Mouse (Mus musculus) kidney, embryonic 16.5 days (tissue): ENCODE data around the gene Olfr450. TPM values are rescaled to one million over a fixed set of nuclear protein-coding genes. Genes with fewer than 3 reads are reported as not detected.
A peak's percentile ranks its signal among the peaks of the same experiment; 100 is the strongest.

Experiments used
- ATAC-seq: fragments of 200-750 bp; cut with Nextera tagmentation; 2 replicates; pipeline ENCODE4 v1.8.0; 2017; ENCODE audit warnings: moderate TSS enrichment; ENCODE audit not compliant: low FRiP score, low TSS enrichment
- H3K27ac ChIP-seq: fragments of 300-500 bp; sonication (generic); 2 replicates; pipeline ENCODE4 v1.5.1; 2014; ENCODE audit warnings: low read length
- H3K27me3 ChIP-seq: fragments of 300-500 bp; sonication (generic); 2 replicates; pipeline ENCODE4 v1.6.1; 2014; ENCODE audit warnings: low read length, control low read depth, mixed read lengths; ENCODE audit not compliant: insufficient read depth
- H3K36me3 ChIP-seq: fragments of 300-500 bp; sonication (generic); 2 replicates; pipeline ENCODE4 v1.6.1; 2014; ENCODE audit warnings: low read length, control low read depth, mixed read lengths; ENCODE audit not compliant: insufficient read depth
- H3K4me1 ChIP-seq: fragments of 300-500 bp; sonication (generic); 2 replicates; pipeline ENCODE4 v1.6.1; 2014; ENCODE audit warnings: low read length, control low read depth, mixed read lengths; ENCODE audit not compliant: insufficient read depth
- H3K4me2 ChIP-seq: fragments of 300-500 bp; sonication (generic); replicated peaks from 2 replicates; pipeline ENCODE4 v1.6.1; 2014; ENCODE audit warnings: low read depth, low read length
- H3K4me3 ChIP-seq: fragments of 300-500 bp; sonication (generic); 2 replicates; pipeline ENCODE4 v1.5.1; 2014; ENCODE audit warnings: mild to moderate bottlenecking, low read length
- H3K9ac ChIP-seq: fragments of 300-500 bp; sonication (generic); replicated peaks from 2 replicates; pipeline ENCODE4 v1.6.1; 2014; ENCODE audit warnings: low read length
- H3K9me3 ChIP-seq: fragments of 300-500 bp; sonication (generic); 2 replicates; pipeline ENCODE4 v1.6.1; 2016; ENCODE audit warnings: low read length, control low read depth
- WGBS: fragments of 180-500 bp; shearing (Covaris S2); extraction: QIAGEN DNeasy Blood & Tissue Kit; methylation state at CpG from one replicate; pipeline ENCODE4 v1.1.7; 2014; 5-methylcytosine and 5-hydroxymethylcytosine counted together
- polyA plus RNA-seq: library from polyadenylated mRNA; unstranded; fragments of >200 nt; fragmentation: Nextera tagmentation; extraction: Ambion mirVana; gene quantifications from 2 replicates; pipeline ENCODE4 v1.2.1, GENCODE M21; 2015

Gene Olfr450
- polyA plus RNA-seq, result not detected in 2 replicates

- Histone ChIP-seq H3K9ac (no peak within 1 kb of the TSS), H3K36me3 (no peaks in the 10 kb centered on the region), H3K4me3 (no peak within 1 kb of the TSS), H3K27ac (no peak within 1 kb of the TSS), H3K9me3 (no peaks in the 10 kb centered on the region), H3K4me2 (no peak within 1 kb of the TSS), H3K4me1 (no peaks in the 10 kb centered on the region), H3K27me3 (no peaks in the 10 kb centered on the region)
- no peak for ATAC-seq
- WGBS, result 88% methylated on average over 1 of the region's 1 CpGs
These were observed at the start of gene Olfr450 for GRCm38 (mm10) chr6:42811639-42812038. Gene Olfr450, plus strand, starts transcription at chr6:42811939.

- no peaks in the 10 kb centered on the region for H3K9me3 ChIP-seq
- H3K4me1 ChIP-seq, result no peaks in the 10 kb centered on the region
- H3K27me3 ChIP-seq, result no peaks in the 10 kb centered on the region
- H3K36me3 ChIP-seq, result no peaks in the 10 kb centered on the region
- H3K27ac ChIP-seq, result no peak overlapping the region
- no peak overlapping the region for H3K4me2 ChIP-seq
- H3K4me3 ChIP-seq, result no peak overlapping the region
- 90% methylated on average over 1 of the region's 1 CpGs for WGBS
- no peak overlapping the region for H3K9ac ChIP-seq
- ATAC-seq, result no peak
These were observed 34.7 kb upstream of the Olfr450 start for GRCm38 (mm10) chr6:42777066-42777465.

DNA sequence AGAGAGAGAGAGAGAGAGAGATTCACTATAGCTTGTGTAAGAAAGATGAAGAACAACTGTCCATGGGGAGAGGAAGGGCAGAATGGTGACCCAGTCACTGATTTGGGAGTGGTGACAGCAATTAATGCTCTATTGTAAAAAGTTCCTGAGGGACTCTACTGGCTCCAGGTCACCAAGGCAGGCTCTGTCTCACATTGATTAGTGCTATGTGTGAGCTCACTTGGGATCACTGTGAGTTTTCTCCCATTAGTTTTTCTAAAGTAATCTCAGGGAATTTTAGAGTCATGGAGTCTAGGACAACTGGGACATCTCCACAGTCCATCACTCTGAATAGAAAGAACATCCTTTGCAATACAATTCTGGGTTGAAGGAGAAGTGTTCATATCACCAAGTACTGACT, 26.9 kb upstream of the Olfr450 start, which contains the start of gene Olfr452:
Olfr452 (plus strand) TSS at position 301 of the 400 bp plus-strand sequence.
- no peaks in the 10 kb centered on the region for H3K36me3 ChIP-seq
- H3K4me2 ChIP-seq, result no peak within 1 kb of the TSS
- no peak for ATAC-seq
- no peak within 1 kb of the TSS for H3K9ac ChIP-seq
- no peaks in the 10 kb centered on the region for H3K27me3 ChIP-seq
- no peaks in the 10 kb centered on the region for H3K9me3 ChIP-seq
- no peaks in the 10 kb centered on the region for H3K4me1 ChIP-seq
- H3K4me3 ChIP-seq, result no peak within 1 kb of the TSS
- no peak within 1 kb of the TSS for H3K27ac ChIP-seq

GRCm38 (mm10) chr6:42790247-42790948, 21.3 kb upstream of the Olfr450 start:
- no peak overlapping the region for H3K27ac ChIP-seq
- no peaks in the 10 kb centered on the region for H3K4me1 ChIP-seq
- no peaks in the 10 kb centered on the region for H3K9me3 ChIP-seq
- H3K4me2 ChIP-seq, result no peak overlapping the region
- H3K36me3 ChIP-seq, result no peaks in the 10 kb centered on the region
- 41% methylated on average over 4 of the region's 4 CpGs for WGBS
- 0 out of 2 replicates have a peak, but pooled peaks have one; percentile 51 for ATAC-seq
- no peak overlapping the region for H3K9ac ChIP-seq
- H3K27me3 ChIP-seq, result no peaks in the 10 kb centered on the region
- H3K4me3 ChIP-seq, result no peak overlapping the region

DNA sequence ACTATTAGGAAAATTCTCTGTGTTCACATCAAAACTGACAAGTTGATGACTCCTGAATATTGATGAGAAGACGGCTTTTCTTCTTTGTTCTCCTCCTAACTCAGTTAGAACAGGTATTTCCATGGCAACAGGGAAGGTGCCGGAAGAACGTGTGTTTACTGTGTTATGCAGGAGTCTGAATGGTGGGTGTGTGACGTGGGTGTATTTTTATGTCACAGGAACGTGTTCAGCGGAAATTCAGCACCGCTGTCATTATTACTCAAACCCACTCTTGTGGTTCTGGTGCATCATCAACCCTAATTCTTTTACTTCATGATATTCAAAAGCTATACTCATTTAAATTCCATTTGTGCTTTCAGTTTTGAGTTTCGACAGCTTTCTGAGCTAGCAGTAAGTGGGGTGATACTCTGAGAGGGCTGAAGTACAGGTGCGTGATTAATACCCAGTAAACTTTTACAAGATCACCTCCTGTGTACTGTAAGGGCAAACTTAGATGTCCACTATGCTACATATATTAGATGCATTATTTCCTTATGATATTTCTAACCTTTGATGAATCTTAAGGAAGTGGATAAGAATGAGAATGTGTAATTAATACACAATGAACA, 20.7 kb upstream of the Olfr450 start:
- no peak for ATAC-seq
- Histone ChIP-seq H3K4me3 (no peak overlapping the region), H3K4me2 (no peak overlapping the region), H3K27ac (no peak overlapping the region), H3K36me3 (no peaks in the 10 kb centered on the region), H3K9me3 (no peaks in the 10 kb centered on the region), H3K4me1 (no peaks in the 10 kb centered on the region), H3K9ac (no peak overlapping the region), H3K27me3 (no peaks in the 10 kb centered on the region)
- 83% methylated on average over 9 of the region's 9 CpGs for WGBS

GRCm38 (mm10) chr6:42794982-42795381, 16.8 kb upstream of the Olfr450 start:
- Histone ChIP-seq H3K27me3 (no peaks in the 10 kb centered on the region), H3K36me3 (no peaks in the 10 kb centered on the region), H3K27ac (no peak overlapping the region), H3K9ac (no peak overlapping the region), H3K4me1 (no peaks in the 10 kb centered on the region), H3K4me2 (no peak overlapping the region), H3K9me3 (no peaks in the 10 kb centered on the region), H3K4me3 (no peak overlapping the region)
- 84% methylated on average over 3 of the region's 3 CpGs for WGBS
- ATAC-seq, result no peak

- H3K27me3 ChIP-seq, result no peaks in the 10 kb centered on the region
- H3K4me1 ChIP-seq, result no peaks in the 10 kb centered on the region
- ATAC-seq, result no peak
- H3K4me2 ChIP-seq, result no peak within 1 kb of the TSS
- H3K27ac ChIP-seq, result no peak within 1 kb of the TSS
- no peak within 1 kb of the TSS for H3K9ac ChIP-seq
- no peak within 1 kb of the TSS for H3K4me3 ChIP-seq
- no peaks in the 10 kb centered on the region for H3K36me3 ChIP-seq
- H3K9me3 ChIP-seq, result no peaks in the 10 kb centered on the region
These were observed 22.3 kb downstream of the Olfr450 start, which contains the start of gene Olfr449 for GRCm38 (mm10) chr6:42834084-42834483. Gene Olfr449, plus strand, starts transcription at chr6:42834384.

DNA sequence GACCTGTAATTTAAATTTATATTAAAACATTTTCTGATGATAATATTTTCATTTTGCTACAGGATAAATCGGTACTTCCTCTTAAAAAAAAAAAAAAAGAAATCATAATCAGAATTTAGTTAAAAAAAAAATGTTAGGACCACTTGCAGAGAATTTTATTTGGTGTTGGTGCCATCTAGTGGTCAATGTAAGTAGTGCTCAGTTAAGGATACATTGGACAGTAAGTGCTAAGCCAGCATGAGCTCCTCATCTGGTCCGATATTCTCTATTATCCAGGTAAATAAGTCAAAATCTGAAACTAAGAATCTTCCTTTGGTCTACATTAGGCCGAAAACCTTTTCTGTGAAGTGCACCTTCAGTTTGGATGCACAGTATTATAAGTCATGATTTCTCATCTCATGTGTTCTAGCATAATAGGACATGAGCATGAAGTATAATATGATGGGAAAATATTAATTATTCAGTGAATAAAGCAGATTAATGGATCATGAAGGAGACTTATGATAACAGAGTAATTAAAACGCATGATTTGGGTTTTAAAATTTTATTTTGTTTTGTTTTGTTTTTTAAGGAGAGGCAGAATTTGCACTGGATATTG, 48.6 kb downstream of the Olfr450 start:
- Histone ChIP-seq H3K36me3 (no peaks in the 10 kb centered on the region), H3K27me3 (no peaks in the 10 kb centered on the region), H3K27ac (no peak overlapping the region), H3K4me1 (no peaks in the 10 kb centered on the region), H3K9me3 (no peaks in the 10 kb centered on the region), H3K9ac (no peak overlapping the region), H3K4me2 (no peak overlapping the region), H3K4me3 (no peak overlapping the region)
- ATAC-seq, result no peak
- 10% methylated on average over 4 of the region's 4 CpGs for WGBS
